Mouse (Mus musculus) heart, embryonic 14.5 days (tissue): Measurements from ENCODE around the gene Baz2b. TPM values are rescaled to one million over a fixed set of nuclear protein-coding genes. Genes with fewer than 3 reads are reported as not detected.

ENCODE experiments used
- ATAC-seq: fragments of 200-750 bp; cut with Nextera tagmentation; 2 replicates; pipeline ENCODE4 v1.8.0; 2017; ENCODE audit warnings: low read depth, moderate TSS enrichment; ENCODE audit not compliant: insufficient number of reproducible peaks, insufficient read depth, low FRiP score
- H3K27ac ChIP-seq, 2 experiments: fragments of 200-500 bp in 1 of 2; fragments of 300-500 bp in 1 of 2; sonication (generic) in 1 of 2; replicated peaks in 1 of 2; 2 replicates each; pipeline ENCODE4 v1.5.1; 2012 to 2014; ENCODE audit warnings: low read depth in 2 of 2, low read length in 2 of 2, control low read depth in 1 of 2, mild to moderate bottlenecking in 1 of 2, mixed read lengths in 1 of 2; ENCODE audit not compliant: control insufficient read depth in 1 of 2, insufficient read depth in 1 of 2
- H3K27me3 ChIP-seq: fragments of 300-500 bp; sonication (generic); 2 replicates; pipeline ENCODE4 v1.6.1; 2014; ENCODE audit warnings: mild to moderate bottlenecking, low read length, control low read depth; ENCODE audit not compliant: control insufficient read depth, insufficient read depth
- H3K36me3 ChIP-seq: fragments of 300-500 bp; sonication (generic); 2 replicates; pipeline ENCODE4 v1.6.1; 2014; ENCODE audit warnings: mild to moderate bottlenecking, control low read depth, low read length, mixed read lengths; ENCODE audit not compliant: control insufficient read depth, insufficient read depth
- H3K4me1 ChIP-seq, 2 experiments: fragments of 200-500 bp in 1 of 2; fragments of 300-500 bp in 1 of 2; sonication (generic) in 1 of 2; 2 replicates each; pipeline ENCODE4 v1.6.1; 2012 to 2014; ENCODE audit warnings: low read length in 2 of 2, control low read depth in 1 of 2, mixed read lengths in 1 of 2; ENCODE audit not compliant: control insufficient read depth in 2 of 2, insufficient read depth in 2 of 2
- H3K4me2 ChIP-seq: fragments of 300-500 bp; sonication (generic); 2 replicates; pipeline ENCODE4 v1.6.1; 2014; ENCODE audit warnings: mild to moderate bottlenecking, low read length
- H3K4me3 ChIP-seq, 2 experiments: fragments of 200-500 bp in 1 of 2; fragments of 300-500 bp in 1 of 2; sonication (generic) in 1 of 2; 2 replicates each; pipeline ENCODE4 v1.5.1; 2012 to 2014; ENCODE audit warnings: low read length in 2 of 2, mild to moderate bottlenecking in 2 of 2, control low read depth in 1 of 2, low read depth in 1 of 2, moderate library complexity in 1 of 2; ENCODE audit not compliant: control insufficient read depth in 1 of 2, insufficient read depth in 1 of 2
- H3K9ac ChIP-seq: fragments of 300-500 bp; sonication (generic); 2 replicates; pipeline ENCODE4 v1.6.1; 2014; ENCODE audit warnings: mild to moderate bottlenecking, low read length
- H3K9me3 ChIP-seq: fragments of 300-500 bp; sonication (generic); 2 replicates; pipeline ENCODE4 v1.6.1; 2016; ENCODE audit warnings: low read length, control low read depth; ENCODE audit not compliant: control insufficient read depth
- WGBS: fragments of 180-500 bp; shearing (Covaris S2); extraction: QIAGEN DNeasy Blood & Tissue Kit; methylation state at CpG from one replicate; pipeline ENCODE4 v1.1.7; 2014; 5-methylcytosine and 5-hydroxymethylcytosine counted together
- polyA plus RNA-seq: library from polyadenylated mRNA; unstranded; fragments of >200 nt; fragmentation: Nextera tagmentation; extraction: Ambion mirVana; gene quantifications from 2 replicates; pipeline ENCODE4 v1.2.1, GENCODE M21; 2014

Baz2b gene
- polyA plus RNA-seq, 1 experiment from 2014 or later, result 54.5 TPM

- H3K9ac ChIP-seq, result peak overlapping the region; percentile 68
- no peaks in the 10 kb centered on the region for H3K9me3 ChIP-seq
- no peak for ATAC-seq
- H3K27ac ChIP-seq, result no peak overlapping the region; a peak in 1 of 4 replicates
- no peaks in the 10 kb centered on the region for H3K36me3 ChIP-seq
- H3K4me3 ChIP-seq, result peak overlapping the region; percentile 40 to 43
- peak overlapping the region; percentile 64 for H3K4me2 ChIP-seq
- 27% methylated on average over 19 of the region's 19 CpGs for WGBS
- H3K27me3 ChIP-seq, result no peaks in the 10 kb centered on the region
- H3K4me1 ChIP-seq, result peaks cover 0 to 2% of the 10 kb centered on the region in 2 experiments; a peak in 1 of 4 replicates
Observed at GRCm38 (mm10) chr2:60037011-60037551, 172.6 kb downstream of the Baz2b start.

GRCm38 (mm10) chr2:60036361-60036760, 173.3 kb downstream of the Baz2b start:
- Histone ChIP-seq H3K36me3 (no peaks in the 10 kb centered on the region), H3K27me3 (no peaks in the 10 kb centered on the region), H3K9me3 (no peaks in the 10 kb centered on the region), H3K4me1 (peaks cover 0 to 2% of the 10 kb centered on the region in 2 experiments; a peak in 1 of 4 replicates), H3K9ac (no peak overlapping the region), H3K4me2 (peak overlapping the region; percentile 64), H3K27ac (no peak overlapping the region), H3K4me3 (no peak overlapping the region)
- 72% methylated on average over 3 of the region's 3 CpGs for WGBS
- ATAC-seq, result no peak

DNA sequence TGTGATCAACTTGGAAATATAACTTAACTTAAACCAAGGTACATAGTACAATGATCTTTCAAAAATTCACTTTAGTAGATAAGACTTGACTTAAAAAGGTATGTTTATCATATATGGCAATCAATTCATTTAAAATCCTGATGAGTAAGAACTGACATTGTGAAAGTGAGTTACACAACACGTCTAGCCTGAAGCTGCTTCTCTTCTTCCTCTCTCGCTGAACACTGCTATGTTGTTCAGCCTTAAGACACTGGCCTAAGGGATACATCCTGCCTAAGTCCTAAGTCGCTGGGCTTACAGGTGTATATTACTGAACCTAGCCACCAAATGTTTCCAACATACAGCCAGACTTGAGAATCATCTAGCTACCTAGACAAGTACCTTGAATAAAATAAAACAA, 178.6 kb downstream of the Baz2b start:
- H3K4me2 ChIP-seq, result no peak overlapping the region
- H3K9ac ChIP-seq, result no peak overlapping the region
- WGBS, result 91% methylated on average over 3 of the region's 3 CpGs
- peaks cover under 1 to 3% of the 10 kb centered on the region in 2 experiments; a peak in 3 of 4 replicates for H3K4me1 ChIP-seq
- H3K27ac ChIP-seq, result no peak overlapping the region
- H3K27me3 ChIP-seq, result no peaks in the 10 kb centered on the region
- no peaks in the 10 kb centered on the region for H3K36me3 ChIP-seq
- no peaks in the 10 kb centered on the region for H3K9me3 ChIP-seq
- no peak for ATAC-seq
- H3K4me3 ChIP-seq, result no peak overlapping the region

DNA sequence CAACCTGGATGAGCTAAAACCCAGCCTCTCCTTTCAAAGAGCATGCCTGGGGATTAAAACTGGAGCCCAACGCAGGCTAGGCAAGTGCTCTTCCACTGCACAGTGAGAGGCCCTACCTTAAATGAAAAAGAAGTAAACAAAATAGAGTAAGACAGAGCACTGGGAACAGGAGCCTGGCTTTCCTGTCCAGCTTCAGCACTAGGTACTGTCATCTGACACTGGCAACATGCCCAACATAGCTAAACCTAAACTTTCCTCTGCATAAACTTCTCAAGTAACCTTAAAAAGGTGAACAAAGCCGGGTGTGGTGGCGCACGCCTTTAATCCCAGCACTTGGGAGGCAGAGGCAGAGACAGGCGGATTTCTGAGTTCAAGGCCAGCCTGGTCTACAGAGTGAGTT, 180.6 kb downstream of the Baz2b start:
- no peak overlapping the region for H3K27ac ChIP-seq
- no peak overlapping the region for H3K4me3 ChIP-seq
- H3K27me3 ChIP-seq, result no peaks in the 10 kb centered on the region
- no peaks in the 10 kb centered on the region for H3K36me3 ChIP-seq
- H3K4me1 ChIP-seq, result peaks cover 3 to 10% of the 10 kb centered on the region in 2 experiments; a peak in 3 of 4 replicates
- no peak overlapping the region for H3K4me2 ChIP-seq
- 95% methylated on average over 5 of the region's 5 CpGs for WGBS
- ATAC-seq, result no peak
- H3K9me3 ChIP-seq, result no peaks in the 10 kb centered on the region
- H3K9ac ChIP-seq, result no peak overlapping the region

DNA sequence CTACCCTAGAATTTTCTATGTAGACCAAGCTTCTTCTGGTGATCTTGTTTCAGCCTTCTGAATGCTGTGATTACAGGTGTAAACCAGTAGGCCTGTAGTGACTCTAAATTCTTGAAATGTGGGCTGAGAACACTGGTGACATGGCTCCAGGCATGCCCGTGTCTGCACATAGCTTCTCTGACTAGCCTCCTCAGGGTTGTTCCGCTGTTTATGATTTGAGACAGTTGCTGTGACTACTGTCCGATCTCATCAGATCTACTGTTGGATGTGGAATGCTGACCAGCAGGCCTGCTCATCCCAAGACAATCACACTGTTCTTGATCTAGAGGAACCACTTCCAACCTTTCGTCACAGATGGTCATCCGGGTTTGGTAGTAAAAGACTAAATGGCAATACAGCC, 182.5 kb downstream of the Baz2b start:
- WGBS, result 87% methylated on average over 5 of the region's 5 CpGs
- H3K4me3 ChIP-seq, result no peak overlapping the region
- no peak overlapping the region for H3K4me2 ChIP-seq
- H3K9ac ChIP-seq, result no peak overlapping the region
- no peaks in the 10 kb centered on the region for H3K27me3 ChIP-seq
- H3K27ac ChIP-seq, result no peak overlapping the region
- H3K9me3 ChIP-seq, result no peaks in the 10 kb centered on the region
- no peak for ATAC-seq
- peaks cover 3 to 10% of the 10 kb centered on the region in 2 experiments; a peak in 3 of 4 replicates for H3K4me1 ChIP-seq
- no peaks in the 10 kb centered on the region for H3K36me3 ChIP-seq

- Histone ChIP-seq H3K4me3 (no peak overlapping the region), H3K4me2 (no peak overlapping the region), H3K27ac (no peak overlapping the region), H3K9me3 (no peaks in the 10 kb centered on the region), H3K27me3 (no peaks in the 10 kb centered on the region), H3K9ac (no peak overlapping the region), H3K36me3 (no peaks in the 10 kb centered on the region), H3K4me1 (peaks cover 3 to 10% of the 10 kb centered on the region in 2 experiments; a peak in 3 of 4 replicates)
- WGBS, result 74% methylated on average over 6 of the region's 6 CpGs
- no peak for ATAC-seq
Observed at GRCm38 (mm10) chr2:60026554-60026953, 183.1 kb downstream of the Baz2b start.

- ATAC-seq, result no peak
- no peaks in the 10 kb centered on the region for H3K27me3 ChIP-seq
- H3K27ac ChIP-seq, result no peak overlapping the region
- H3K36me3 ChIP-seq, result no peaks in the 10 kb centered on the region
- peaks cover 3 to 10% of the 10 kb centered on the region in 2 experiments; a peak in 3 of 4 replicates for H3K4me1 ChIP-seq
- 93% methylated on average over 7 of the region's 7 CpGs for WGBS
- no peaks in the 10 kb centered on the region for H3K9me3 ChIP-seq
- no peak overlapping the region for H3K4me3 ChIP-seq
- H3K4me2 ChIP-seq, result no peak overlapping the region
- H3K9ac ChIP-seq, result no peak overlapping the region
Observed at GRCm38 (mm10) chr2:60023777-60024176, 185.9 kb downstream of the Baz2b start.

- Histone ChIP-seq H3K4me1 (peaks cover 3 to 10% of the 10 kb centered on the region in 2 experiments; a peak in 3 of 4 replicates), H3K27me3 (no peaks in the 10 kb centered on the region), H3K27ac (no peak overlapping the region), H3K4me2 (no peak overlapping the region), H3K4me3 (no peak overlapping the region), H3K9me3 (no peaks in the 10 kb centered on the region), H3K9ac (no peak overlapping the region), H3K36me3 (no peaks in the 10 kb centered on the region)
- WGBS, result 89% methylated on average over 5 of the region's 5 CpGs
- no peak for ATAC-seq
Observed at GRCm38 (mm10) chr2:60021556-60021955, 188.1 kb downstream of the Baz2b start.
